Mouse (Mus musculus): ENCODE data around the gene Ogn. TPM values are rescaled to one million over a fixed set of nuclear protein-coding genes. Genes with fewer than 3 reads are reported as not detected.

The Ogn gene
- polyA plus RNA-seq, 1 experiment from 2014 or later: 3.6 TPM

GRCm38 (mm10) chr13:49651781-49652351, 44.0 kb downstream of the Ogn start:
- DNase-seq (ENCODE audit: low spot score): no peak
- Histone ChIP-seq H3K9me3 (no peaks in the 10 kb centered on the region), H3K27me3 (replicated peaks; ENCODE audit: low read depth, poor library complexity, severe bottlenecking) (no peaks in the 10 kb centered on the region), H3K36me3 (replicated peaks) (peaks cover 16% of the 10 kb centered on the region), H3K27ac (replicated peaks) (peak overlapping the region; percentile 78), H3K4me3 (peak overlapping the region; percentile 74), H3K4me1 (peaks cover 18% of the 10 kb centered on the region)
- WGBS: 4% methylated on average over 4 of the region's 4 CpGs

DNA sequence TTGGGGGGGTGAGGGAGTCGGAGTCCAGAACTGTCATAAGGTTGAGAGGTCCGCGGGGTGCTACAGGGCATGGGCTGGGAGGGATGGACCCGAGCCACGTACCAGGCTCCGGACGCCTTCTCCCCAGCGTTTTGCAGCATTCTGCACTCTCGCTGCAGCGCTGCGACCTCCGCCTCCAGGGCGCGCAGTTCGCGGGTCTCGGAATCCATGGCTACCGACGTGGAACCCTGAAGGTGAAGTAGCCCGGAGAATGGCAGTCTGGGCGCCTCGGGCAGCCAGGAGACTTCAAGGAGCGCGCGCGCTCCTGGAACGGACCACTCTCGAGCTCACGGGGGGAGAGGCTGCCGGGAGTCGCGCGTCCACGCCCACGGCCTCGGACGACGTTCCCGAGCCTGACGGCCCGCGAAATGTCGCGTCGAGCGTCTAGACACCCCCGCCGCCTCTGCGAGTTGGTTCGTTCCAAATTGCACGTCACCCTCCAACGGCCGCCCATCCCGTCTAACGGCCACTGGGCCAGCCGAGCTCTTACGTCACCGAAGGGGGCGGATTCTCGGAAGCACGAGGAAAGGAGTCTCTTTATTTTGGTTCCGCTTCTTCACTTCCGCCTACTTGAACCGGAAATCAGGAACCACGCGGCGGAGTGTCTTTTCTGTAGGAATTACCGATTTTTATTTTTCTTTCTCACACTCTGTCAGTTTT, 44.8 kb downstream of the Ogn start, which contains the start of the genes Cenpp and Nol8:
Gene Cenpp (minus strand): TSS at position 305 of the 699 bp plus-strand sequence.
Gene Nol8 (plus strand): TSS at position 598 of the 699 bp plus-strand sequence.
- DNase-seq (ENCODE audit: low spot score): peak; percentile 99
- no peaks in the 10 kb centered on the region for H3K9me3 ChIP-seq
- peak within 1 kb of the TSS; percentile 78 for H3K27ac ChIP-seq (replicated peaks)
- WGBS: under 1% methylated on average over 68 of the region's 68 CpGs
- H3K4me3 ChIP-seq: peak within 1 kb of the TSS; percentile 74
- no peaks in the 10 kb centered on the region for H3K27me3 ChIP-seq (replicated peaks; ENCODE audit: low read depth, poor library complexity, severe bottlenecking)
- peaks cover 24% of the 10 kb centered on the region for H3K36me3 ChIP-seq (replicated peaks)
- peaks cover 18% of the 10 kb centered on the region for H3K4me1 ChIP-seq

GRCm38 (mm10) chr13:49653180-49653541, 45.3 kb downstream of the Ogn start:
- no peaks in the 10 kb centered on the region for H3K9me3 ChIP-seq
- H3K4me3 ChIP-seq: peak overlapping the region; percentile 74
- under 1% methylated on average over 16 of the region's 16 CpGs for WGBS
- H3K36me3 ChIP-seq (replicated peaks): peaks cover 29% of the 10 kb centered on the region
- H3K27me3 ChIP-seq (replicated peaks; ENCODE audit: low read depth, poor library complexity, severe bottlenecking): no peaks in the 10 kb centered on the region
- peak overlapping the region; percentile 78 for H3K27ac ChIP-seq (replicated peaks)
- H3K4me1 ChIP-seq: peaks cover 18% of the 10 kb centered on the region
- DNase-seq (ENCODE audit: low spot score): no peak

Other genes starting within 250 kb of the Ogn start
- gene Ippk, start 186.8 kb upstream of the Ogn start, polyA plus RNA-seq (2016; fragmentation: Nextera tagmentation; extraction: Ambion mirVana): 18.3 and 20.4 TPM in 2 replicates
- gene Tes3-ps, start 114.7 kb upstream of the Ogn start, polyA plus RNA-seq (2016; fragmentation: Nextera tagmentation; extraction: Ambion mirVana): 1.4 and 1.9 TPM in 2 replicates
- gene Ecm2, start 103.2 kb upstream of the Ogn start, polyA plus RNA-seq (2016; fragmentation: Nextera tagmentation; extraction: Ambion mirVana): 0.40 and 0.47 TPM in 2 replicates
- gene Aspn, start 63.6 kb upstream of the Ogn start, polyA plus RNA-seq (2016; fragmentation: Nextera tagmentation; extraction: Ambion mirVana): 0.12 and 0.35 TPM in 2 replicates
- 1.2 TPM in 2 replicates for gene Omd, start 25.6 kb upstream of the Ogn start, polyA plus RNA-seq (2016; fragmentation: Nextera tagmentation; extraction: Ambion mirVana)
- gene Cenpp, start 44.7 kb downstream of the Ogn start, polyA plus RNA-seq (2016; fragmentation: Nextera tagmentation; extraction: Ambion mirVana): 34.4 and 35.2 TPM in 2 replicates
- 21.7 and 24.2 TPM in 2 replicates for gene Nol8, start 45.0 kb downstream of the Ogn start, polyA plus RNA-seq (2016; fragmentation: Nextera tagmentation; extraction: Ambion mirVana)
- gene Iars, start 74.1 kb downstream of the Ogn start, polyA plus RNA-seq (2016; fragmentation: Nextera tagmentation; extraction: Ambion mirVana): 99.9 and 114 TPM in 2 replicates
- not detected in 2 replicates for gene Gm30302, start 191.0 kb downstream of the Ogn start, polyA plus RNA-seq (2016; fragmentation: Nextera tagmentation; extraction: Ambion mirVana)

All from embryonic facial prominence, embryonic 10.5 days (tissue).